Comparison of ENCODE assay signal across 27 mouse cellular contexts in genomic region chr5:66428071-66428470, GRCm38 (mm10).
A peak's percentile ranks its signal among the peaks of the same experiment; 100 is the strongest.
DNase-seq lines count a peak whose midpoint lies in the region; ATAC-seq and TF ChIP-seq lines count a peak whose summit lies in the region.
"Had no signal": no experiment of that assay in that cellular context is flagged by ENCODE, and none has a peak within 500 bp of the region (broad histone marks: within the 10 kb centered on the region; RNA-seq: fewer than 3 reads in every experiment).

No protein-coding gene starts in this region.

- H3K27me3 ChIP-seq in hindbrain, embryonic 13.5 days, result no peaks in the 10 kb centered on the region
- no peaks in the 10 kb centered on the region for H3K27me3 ChIP-seq in hindbrain, embryonic 10.5 days (ENCODE audit: insufficient read depth, poor library complexity, severe bottlenecking)
- H3K27me3 ChIP-seq in neural tube, embryonic 13.5 days, result no peaks in the 10 kb centered on the region
- H3K27me3 ChIP-seq: embryonic facial prominence, embryonic 13.5 days; heart, embryonic 12.5 days; hindbrain, embryonic 15.5 days; intestine, embryonic 15.5 days; limb, embryonic 13.5 days; liver, embryonic 12.5 days had no signal

- no peak for ATAC-seq in hindbrain, embryonic 13.5 days (ENCODE audit: low FRiP score)
- ATAC-seq in neural tube, embryonic 13.5 days (ENCODE audit: low read depth), result no peak
- ATAC-seq: forebrain, embryonic 14.5 days; intestine, embryonic 15.5 days; liver, embryonic 12.5 days had no signal

- H3K36me3 ChIP-seq in hindbrain, embryonic 13.5 days, result no peaks in the 10 kb centered on the region
- H3K36me3 ChIP-seq in hindbrain, embryonic 10.5 days, result no peaks in the 10 kb centered on the region
- H3K36me3 ChIP-seq in neural tube, embryonic 13.5 days, result no peaks in the 10 kb centered on the region
- H3K36me3 ChIP-seq: embryonic facial prominence, embryonic 13.5 days; heart, embryonic 12.5 days; hindbrain, embryonic 15.5 days; intestine, embryonic 15.5 days; limb, embryonic 13.5 days; liver, embryonic 12.5 days had no signal

- no peak for TF ChIP-seq CTCF in brain, embryonic 14.5 days (IDR thresholded peaks at IDR 0.05; ENCODE audit: borderline replicate concordance, extremely low read depth, insufficient read depth, insufficient read length)

- no peak overlapping the region for H3K4me2 ChIP-seq in hindbrain, embryonic 13.5 days
- H3K4me2 ChIP-seq in neural tube, embryonic 13.5 days, result no peak overlapping the region
- H3K4me2 ChIP-seq: embryonic facial prominence, embryonic 13.5 days; heart, embryonic 12.5 days; hindbrain, embryonic 15.5 days; intestine, embryonic 15.5 days; limb, embryonic 13.5 days; liver, embryonic 12.5 days; midbrain, embryonic 11.5 days had no signal

- peak overlapping the region; percentile 48; the same call in 1 of the 2 replicates for H3K27ac ChIP-seq in hindbrain, embryonic 13.5 days
- no peak overlapping the region for H3K27ac ChIP-seq in hindbrain, embryonic 10.5 days
- H3K27ac ChIP-seq in neural tube, embryonic 13.5 days (replicated peaks), result 0 out of 2 replicates have a peak overlapping the region, but pooled peaks have one; percentile 6
- H3K27ac ChIP-seq: embryonic facial prominence, embryonic 13.5 days; hindbrain, embryonic 15.5 days; intestine, embryonic 15.5 days; liver, embryonic 12.5 days had no signal

- no peaks in the 10 kb centered on the region for H3K9me3 ChIP-seq in hindbrain, embryonic 13.5 days
- no peaks in the 10 kb centered on the region for H3K9me3 ChIP-seq in hindbrain, embryonic 10.5 days
- no peaks in the 10 kb centered on the region for H3K9me3 ChIP-seq in neural tube, embryonic 13.5 days
- H3K9me3 ChIP-seq: embryonic facial prominence, embryonic 13.5 days; heart, embryonic 12.5 days; hindbrain, embryonic 15.5 days; intestine, embryonic 15.5 days; limb, embryonic 13.5 days; liver, embryonic 12.5 days had no signal

- TF ChIP-seq POLR2A in brain, embryonic 14.5 days (IDR thresholded peaks at IDR 0.05; ENCODE audit: borderline replicate concordance, extremely low read depth, insufficient read depth, insufficient read length, poor library complexity, severe bottlenecking), result no peak

- H3K4me3 ChIP-seq in hindbrain, embryonic 13.5 days, result no peak overlapping the region
- H3K4me3 ChIP-seq in hindbrain, embryonic 10.5 days, result no peak overlapping the region
- no peak overlapping the region for H3K4me3 ChIP-seq in neural tube, embryonic 13.5 days
- H3K4me3 ChIP-seq: embryonic facial prominence, embryonic 13.5 days; heart, embryonic 12.5 days; hindbrain, embryonic 15.5 days; intestine, embryonic 15.5 days; limb, embryonic 13.5 days; liver, embryonic 12.5 days; myocyte had no signal

- H3K9ac ChIP-seq in hindbrain, embryonic 13.5 days, result no peak overlapping the region
- H3K9ac ChIP-seq in neural tube, embryonic 13.5 days, result no peak overlapping the region
- H3K9ac ChIP-seq: embryonic facial prominence, embryonic 13.5 days; heart, embryonic 12.5 days; hindbrain, embryonic 15.5 days; intestine, embryonic 15.5 days; limb, embryonic 13.5 days; liver, embryonic 12.5 days had no signal

- DNase-seq in hindbrain, embryonic 10.5 days (ENCODE audit: low spot score), result no peak
- no peak for DNase-seq in neural tube, embryonic 10.5 days (ENCODE audit: extremely low spot score, low spot score)
- DNase-seq in brain, embryonic 14.5 days (ENCODE audit: low read depth), result peak; percentile 44
- DNase-seq in kidney, adult 8-10 months, result no peak
- DNase-seq in frontal cortex, postnatal 10 days (ENCODE audit: low spot score in 2 of 2), result no peak
- DNase-seq: adrenal gland, postnatal 36 days; cerebellum, adult 11-12 months; cerebellum, postnatal 14 days; gastrocnemius, postnatal 25 days; heart, adult 18-20 months; heart, postnatal 10 days; kidney, adult 9 months; kidney, postnatal 14 days; lung, adult 18-20 months; lung, postnatal 10 days; right cerebral cortex, postnatal 14 days had no signal

- H3K4me1 ChIP-seq in hindbrain, embryonic 13.5 days (replicated peaks), result peaks cover 6% of the 10 kb centered on the region
- H3K4me1 ChIP-seq in hindbrain, embryonic 10.5 days (replicated peaks), result peaks cover 13% of the 10 kb centered on the region; the same call in 1 of the 2 replicates
- peaks cover 26% of the 10 kb centered on the region for H3K4me1 ChIP-seq in neural tube, embryonic 13.5 days (replicated peaks)
- H3K4me1 ChIP-seq: intestine, embryonic 15.5 days; liver, embryonic 12.5 days had no signal
